Mouse (Mus musculus) lung, embryonic 15.5 days (tissue): ENCODE measurements around the gene Smg7. TPM values are rescaled to one million over a fixed set of nuclear protein-coding genes. Genes with fewer than 3 reads are reported as not detected.

ENCODE experiments used
- ATAC-seq: fragments of 200-750 bp; cut with Nextera tagmentation; 2 replicates; pipeline ENCODE4 v1.8.0; 2017; ENCODE audit warnings: moderate number of reproducible peaks, borderline replicate concordance; ENCODE audit not compliant: low FRiP score, low TSS enrichment; ENCODE audit errors: extremely low read depth
- H3K27ac ChIP-seq: fragments of 300-500 bp; sonication (generic); 2 replicates; pipeline ENCODE4 v1.5.1; 2015; ENCODE audit warnings: moderate library complexity, mild to moderate bottlenecking, inconsistent platforms
- H3K27me3 ChIP-seq: fragments of 300-500 bp; sonication (generic); 2 replicates; pipeline ENCODE4 v1.6.1; 2015; ENCODE audit warnings: inconsistent platforms
- H3K36me3 ChIP-seq: fragments of 300-500 bp; sonication (generic); 2 replicates; pipeline ENCODE4 v1.6.1; 2015; ENCODE audit warnings: inconsistent platforms
- H3K4me1 ChIP-seq: fragments of 300-500 bp; sonication (generic); 2 replicates; pipeline ENCODE4 v1.6.1; 2015; ENCODE audit warnings: inconsistent platforms
- H3K4me2 ChIP-seq: fragments of 300-500 bp; sonication (generic); 2 replicates; pipeline ENCODE4 v1.6.1; 2015; ENCODE audit warnings: inconsistent platforms, mild to moderate bottlenecking, moderate library complexity
- H3K4me3 ChIP-seq: fragments of 300-500 bp; sonication (generic); 2 replicates; pipeline ENCODE4 v1.5.1; 2015; ENCODE audit warnings: mild to moderate bottlenecking, inconsistent platforms
- H3K9ac ChIP-seq: fragments of 300-500 bp; sonication (generic); 2 replicates; pipeline ENCODE4 v1.6.1; 2015; ENCODE audit warnings: inconsistent platforms
- H3K9me3 ChIP-seq: fragments of 300-500 bp; sonication (generic); 2 replicates; pipeline ENCODE4 v1.6.1; 2016; ENCODE audit warnings: inconsistent platforms
- WGBS: fragments of 180-500 bp; shearing (Covaris S2); methylation state at CpG from one replicate; pipeline ENCODE4 v1.1.7; 2015; 5-methylcytosine and 5-hydroxymethylcytosine counted together
- polyA plus RNA-seq: library from polyadenylated mRNA; unstranded; fragments of >200 nt; fragmentation: Nextera tagmentation; extraction: Ambion mirVana; gene quantifications from 2 replicates; pipeline ENCODE4 v1.2.1, GENCODE M21; 2015

Smg7 gene
- polyA plus RNA-seq, 1 experiment from 2014 or later = 31.2 TPM

- ATAC-seq = no peak
- H3K4me1 ChIP-seq = peaks cover 12% of the 10 kb centered on the region; the same call in 1 of the 2 replicates
- H3K9me3 ChIP-seq = no peaks in the 10 kb centered on the region
- H3K4me2 ChIP-seq = no peak overlapping the region
- no peaks in the 10 kb centered on the region for H3K27me3 ChIP-seq
- H3K9ac ChIP-seq = no peak overlapping the region
- no peak overlapping the region for H3K27ac ChIP-seq
- WGBS = 68% methylated on average over 6 of the region's 6 CpGs
- H3K4me3 ChIP-seq = no peak overlapping the region
- no peaks in the 10 kb centered on the region for H3K36me3 ChIP-seq
These were observed 82.9 kb downstream of the Smg7 start for GRCm38 (mm10) chr1:152819558-152819957.

GRCm38 (mm10) chr1:152817794-152818193, 84.7 kb downstream of the Smg7 start:
- Histone ChIP-seq H3K9ac (no peak overlapping the region), H3K27me3 (no peaks in the 10 kb centered on the region), H3K9me3 (no peaks in the 10 kb centered on the region), H3K27ac (no peak overlapping the region), H3K4me2 (no peak overlapping the region), H3K4me3 (no peak overlapping the region), H3K36me3 (no peaks in the 10 kb centered on the region), H3K4me1 (peaks cover 12% of the 10 kb centered on the region; the same call in 1 of the 2 replicates)
- WGBS = 41% methylated on average over 10 of the region's 10 CpGs
- ATAC-seq = no peak

GRCm38 (mm10) chr1:152817027-152817769, 85.2 kb downstream of the Smg7 start:
- ATAC-seq = no peak
- Histone ChIP-seq H3K27ac (no peak overlapping the region), H3K36me3 (no peaks in the 10 kb centered on the region), H3K4me2 (no peak overlapping the region), H3K9me3 (no peaks in the 10 kb centered on the region), H3K27me3 (no peaks in the 10 kb centered on the region), H3K4me1 (peaks cover 12% of the 10 kb centered on the region; the same call in 1 of the 2 replicates), H3K4me3 (no peak overlapping the region), H3K9ac (no peak overlapping the region)
- WGBS = 25% methylated on average over 12 of the region's 12 CpGs

- no peak overlapping the region for H3K9ac ChIP-seq
- no peak overlapping the region for H3K4me3 ChIP-seq
- WGBS = 27% methylated on average over 7 of the region's 7 CpGs
These were observed 87.2 kb downstream of the Smg7 start for GRCm38 (mm10) chr1:152815265-152815701.

GRCm38 (mm10) chr1:152810533-152811439, 91.7 kb downstream of the Smg7 start:
- no peaks in the 10 kb centered on the region for H3K27me3 ChIP-seq
- 72% methylated on average over 13 of the region's 13 CpGs for WGBS
- no peak for ATAC-seq

More at GRCm38 (mm10) chr1:152815265-152815701, 87.2 kb downstream of the Smg7 start:
- Histone ChIP-seq H3K4me2 (peak overlapping the region; percentile 39), H3K27ac (no peak overlapping the region), H3K9me3 (no peaks in the 10 kb centered on the region), H3K4me1 (peaks cover 12% of the 10 kb centered on the region; the same call in 1 of the 2 replicates), H3K36me3 (no peaks in the 10 kb centered on the region), H3K27me3 (no peaks in the 10 kb centered on the region)
- peak; percentile 74 for ATAC-seq

GRCm38 (mm10) chr1:152809541-152810252, 92.7 kb downstream of the Smg7 start:
- 0 out of 2 replicates have a peak, but pooled peaks have one; percentile 42 for ATAC-seq
- WGBS = 35% methylated on average over 8 of the region's 8 CpGs
- H3K27ac ChIP-seq = peak overlapping the region; percentile 33; the same call in 1 of the 2 replicates
- no peaks in the 10 kb centered on the region for H3K27me3 ChIP-seq
- H3K4me2 ChIP-seq = no peak overlapping the region
- no peaks in the 10 kb centered on the region for H3K36me3 ChIP-seq
- no peaks in the 10 kb centered on the region for H3K9me3 ChIP-seq
- no peak overlapping the region for H3K9ac ChIP-seq
- H3K4me3 ChIP-seq = no peak overlapping the region
- peaks cover 6% of the 10 kb centered on the region; the same call in 1 of the 2 replicates for H3K4me1 ChIP-seq

More at GRCm38 (mm10) chr1:152810533-152811439, 91.7 kb downstream of the Smg7 start:
- no peaks in the 10 kb centered on the region for H3K9me3 ChIP-seq
- H3K4me3 ChIP-seq = no peak overlapping the region
- no peak overlapping the region for H3K4me2 ChIP-seq
- no peak overlapping the region for H3K9ac ChIP-seq
- no peaks in the 10 kb centered on the region for H3K36me3 ChIP-seq
- H3K27ac ChIP-seq = no peak overlapping the region
- peaks cover 11% of the 10 kb centered on the region for H3K4me1 ChIP-seq

GRCm38 (mm10) chr1:152808392-152808680, 94.1 kb downstream of the Smg7 start:
- Histone ChIP-seq H3K9me3 (no peaks in the 10 kb centered on the region), H3K27ac (no peak overlapping the region), H3K4me3 (no peak overlapping the region), H3K9ac (no peak overlapping the region), H3K36me3 (no peaks in the 10 kb centered on the region), H3K4me2 (no peak overlapping the region), H3K27me3 (no peaks in the 10 kb centered on the region), H3K4me1 (peaks cover 6% of the 10 kb centered on the region; the same call in 1 of the 2 replicates)
- WGBS = 86% methylated on average over 2 of the region's 2 CpGs
- no peak for ATAC-seq

- Histone ChIP-seq H3K27ac (no peak overlapping the region), H3K9me3 (no peaks in the 10 kb centered on the region), H3K4me3 (no peak overlapping the region), H3K4me2 (no peak overlapping the region), H3K9ac (no peak overlapping the region), H3K27me3 (no peaks in the 10 kb centered on the region), H3K4me1 (peaks cover 6% of the 10 kb centered on the region; the same call in 1 of the 2 replicates), H3K36me3 (no peaks in the 10 kb centered on the region)
- WGBS = 73% methylated on average over 18 of the region's 18 CpGs
- no peak for ATAC-seq
These were observed 94.6 kb downstream of the Smg7 start for GRCm38 (mm10) chr1:152807619-152808391.

- H3K4me2 ChIP-seq = no peak overlapping the region
- H3K4me3 ChIP-seq = no peak overlapping the region
- H3K9me3 ChIP-seq = no peaks in the 10 kb centered on the region
- ATAC-seq = no peak
- H3K27ac ChIP-seq = no peak overlapping the region
- 71% methylated on average over 6 of the region's 6 CpGs for WGBS
- no peak overlapping the region for H3K9ac ChIP-seq
- peaks cover 9% of the 10 kb centered on the region; the same call in 1 of the 2 replicates for H3K4me1 ChIP-seq
- H3K36me3 ChIP-seq = no peaks in the 10 kb centered on the region
- H3K27me3 ChIP-seq = no peaks in the 10 kb centered on the region
These were observed 97.5 kb downstream of the Smg7 start for GRCm38 (mm10) chr1:152804907-152805306.

GRCm38 (mm10) chr1:152800633-152801176, 101.7 kb downstream of the Smg7 start:
- H3K9me3 ChIP-seq = no peaks in the 10 kb centered on the region
- H3K4me2 ChIP-seq = no peak overlapping the region
- H3K4me3 ChIP-seq = no peak overlapping the region
- H3K36me3 ChIP-seq = no peaks in the 10 kb centered on the region
- no peaks in the 10 kb centered on the region for H3K27me3 ChIP-seq
- no peak for ATAC-seq
- H3K4me1 ChIP-seq = peaks cover 12% of the 10 kb centered on the region
- H3K27ac ChIP-seq = no peak overlapping the region
- no peak overlapping the region for H3K9ac ChIP-seq
- 82% methylated on average over 13 of the region's 13 CpGs for WGBS
